Mouse (Mus musculus): ENCODE results near the gene Fam47e. TPM values are rescaled to one million over a fixed set of nuclear protein-coding genes. Genes with fewer than 3 reads are reported as not detected.
"Not testable (repeated sequence)": the region's sequence is repeated elsewhere in the genome, so short reads cannot be mapped to it uniquely, and the experiment has no call there.

Gene Fam47e
- not detected in 2 replicates for polyA plus RNA-seq (2015; fragmentation: Nextera tagmentation; extraction: Ambion mirVana)

DNA sequence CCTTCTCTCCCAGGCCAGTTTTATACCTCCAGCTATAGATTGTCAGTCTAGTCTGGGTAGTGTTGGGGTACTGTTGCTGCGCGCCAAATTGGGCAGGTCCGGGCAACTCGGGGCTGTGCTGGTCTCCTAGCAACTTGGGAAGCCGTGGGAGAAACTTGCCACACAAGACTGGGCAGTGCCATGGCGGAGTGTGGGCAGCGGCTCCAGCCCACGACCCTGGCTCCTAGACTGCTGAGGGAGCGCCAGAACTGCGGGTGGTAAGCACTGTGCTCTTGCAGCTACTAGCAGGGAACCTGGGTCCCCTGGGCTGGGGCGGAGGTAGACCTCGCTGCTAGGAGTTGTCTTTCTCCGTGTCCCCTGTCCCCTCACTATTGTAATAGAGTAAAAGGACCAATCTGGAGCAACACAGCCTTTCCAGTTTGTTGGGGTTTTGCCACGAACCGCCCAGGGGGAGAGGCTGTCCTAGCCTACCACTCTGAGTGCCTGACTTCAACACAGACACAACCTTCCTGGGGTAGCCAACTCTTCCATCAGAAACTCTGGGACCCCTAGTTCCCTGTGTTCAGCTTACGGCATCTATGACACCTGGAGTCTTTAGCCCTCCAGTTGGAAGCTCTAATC is at the start of gene Fam47e:
Gene Fam47e, plus strand, starts transcription at position 179 of the 621 bp plus-strand sequence.
- H3K9me3 ChIP-seq (replicated peaks) = no peaks in the 10 kb centered on the region
- H3K4me2 ChIP-seq = no peak within 1 kb of the TSS
- no peaks in the 10 kb centered on the region for H3K27me3 ChIP-seq
- ATAC-seq (replicated peaks; ENCODE audit: low FRiP score) = peak; percentile 64; the same call in 1 of the 2 replicates
- H3K9ac ChIP-seq = no peak within 1 kb of the TSS
- H3K36me3 ChIP-seq = no peaks in the 10 kb centered on the region
- peaks cover 5% of the 10 kb centered on the region; the same call in 1 of the 2 replicates for H3K4me1 ChIP-seq
- no peak within 1 kb of the TSS for H3K27ac ChIP-seq
- 72% methylated on average over 16 of the region's 16 CpGs for WGBS
- no peak within 1 kb of the TSS for H3K4me3 ChIP-seq (replicated peaks)

DNA sequence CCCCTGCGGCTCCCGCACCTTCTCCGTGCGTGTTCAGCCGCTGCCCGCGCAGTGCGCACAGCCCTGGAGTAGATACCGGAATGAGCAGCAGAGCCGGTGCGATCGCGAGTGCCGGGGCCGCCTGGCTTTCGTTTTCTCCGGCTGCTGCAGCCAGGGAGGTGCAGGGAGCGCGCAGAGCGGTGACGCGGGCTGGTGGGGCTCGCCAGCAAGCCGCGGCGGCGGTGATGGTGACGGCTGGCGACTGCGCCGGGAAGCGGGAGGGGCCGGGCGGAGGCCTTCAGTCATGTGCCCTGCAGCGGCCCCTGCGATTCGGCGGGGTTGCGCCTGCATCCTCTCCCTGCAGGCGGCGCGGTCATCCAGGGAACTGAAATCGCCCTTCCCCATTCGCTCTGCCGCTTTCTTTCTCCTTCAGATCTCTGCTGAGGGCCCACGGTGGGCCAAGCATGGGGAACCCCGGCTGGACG is 49.4 kb upstream of the Fam47e start:
- Histone ChIP-seq H3K36me3 (no peaks in the 10 kb centered on the region), H3K9ac (peak overlapping the region; percentile 84), H3K27ac (peak overlapping the region; percentile 96), H3K4me1 (peaks cover 25% of the 10 kb centered on the region), H3K27me3 (no peaks in the 10 kb centered on the region), H3K4me2 (peak overlapping the region; percentile 84), H3K9me3 (replicated peaks) (no peaks in the 10 kb centered on the region), H3K4me3 (replicated peaks) (peak overlapping the region; percentile 97)
- WGBS = under 1% methylated on average over 48 of the region's 48 CpGs
- peak; percentile 98 for ATAC-seq (replicated peaks; ENCODE audit: low FRiP score)

DNA sequence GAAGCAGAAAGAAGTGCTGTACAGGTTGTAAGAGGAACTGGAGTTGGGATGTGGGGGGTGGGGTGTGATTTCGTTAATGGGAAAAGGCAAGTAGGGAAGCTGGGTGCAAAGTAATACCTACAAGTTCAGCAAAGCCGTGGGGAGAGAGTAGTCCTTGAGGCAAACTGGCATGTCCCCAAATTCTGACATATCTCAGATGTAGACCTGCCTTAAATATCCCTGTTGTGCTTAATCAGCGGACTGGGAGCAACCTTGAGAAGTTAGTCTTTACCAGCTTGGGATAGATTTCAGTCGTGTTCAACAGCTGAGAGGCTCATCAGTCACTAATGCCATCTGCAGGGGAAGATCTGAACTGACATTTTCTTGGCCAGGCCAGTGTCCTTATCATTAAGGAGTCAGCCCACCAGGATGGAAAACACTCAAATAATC is 48.6 kb upstream of the Fam47e start:
- peak overlapping the region; percentile 84 for H3K4me2 ChIP-seq
- H3K4me3 ChIP-seq (replicated peaks) = peak overlapping the region; percentile 97; the same call in 1 of the 2 replicates
- 16% methylated on average over 4 of the region's 4 CpGs for WGBS
- H3K9me3 ChIP-seq (replicated peaks) = no peaks in the 10 kb centered on the region
- no peaks in the 10 kb centered on the region for H3K27me3 ChIP-seq
- 0 out of 2 replicates have a peak overlapping the region, but pooled peaks have one; percentile 37 for H3K27ac ChIP-seq
- no peak overlapping the region for H3K9ac ChIP-seq
- ATAC-seq (replicated peaks; ENCODE audit: low FRiP score) = no peak
- peaks cover 25% of the 10 kb centered on the region for H3K4me1 ChIP-seq
- no peaks in the 10 kb centered on the region for H3K36me3 ChIP-seq

DNA sequence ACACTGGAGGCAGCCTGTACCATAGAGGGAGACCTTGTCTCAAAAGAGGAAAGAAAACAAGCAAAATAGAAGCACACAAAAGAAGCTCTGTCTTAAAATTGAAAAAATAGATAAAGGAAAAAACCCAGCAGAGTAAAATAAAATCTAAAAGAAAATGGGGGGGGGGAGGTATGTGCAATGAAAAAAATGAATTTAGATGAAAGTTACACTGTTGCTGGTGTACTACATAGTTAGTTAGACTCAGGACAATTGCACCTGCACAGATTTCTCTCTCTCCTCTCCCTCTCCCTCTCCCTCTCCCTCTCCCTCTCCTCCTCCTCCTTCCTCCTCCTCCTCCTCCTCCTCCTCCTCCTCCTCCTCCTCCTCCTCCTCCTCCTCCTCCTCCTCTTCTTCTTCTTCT is 48.1 kb upstream of the Fam47e start, which contains the start of gene Scarb2:
Gene Scarb2, minus strand, starts transcription at position 101 of the 400 bp plus-strand sequence.
- Histone ChIP-seq H3K4me3 (replicated peaks) (peak within 1 kb of the TSS; percentile 97), H3K27me3 (no peaks in the 10 kb centered on the region), H3K4me1 (peaks cover 25% of the 10 kb centered on the region), H3K9ac (peak within 1 kb of the TSS; percentile 22; the same call in 1 of the 2 replicates), H3K4me2 (peak within 1 kb of the TSS; percentile 84), H3K36me3 (no peaks in the 10 kb centered on the region), H3K9me3 (replicated peaks) (no peaks in the 10 kb centered on the region), H3K27ac (peak within 1 kb of the TSS; percentile 96)
- ATAC-seq (replicated peaks; ENCODE audit: low FRiP score) = no peak

DNA sequence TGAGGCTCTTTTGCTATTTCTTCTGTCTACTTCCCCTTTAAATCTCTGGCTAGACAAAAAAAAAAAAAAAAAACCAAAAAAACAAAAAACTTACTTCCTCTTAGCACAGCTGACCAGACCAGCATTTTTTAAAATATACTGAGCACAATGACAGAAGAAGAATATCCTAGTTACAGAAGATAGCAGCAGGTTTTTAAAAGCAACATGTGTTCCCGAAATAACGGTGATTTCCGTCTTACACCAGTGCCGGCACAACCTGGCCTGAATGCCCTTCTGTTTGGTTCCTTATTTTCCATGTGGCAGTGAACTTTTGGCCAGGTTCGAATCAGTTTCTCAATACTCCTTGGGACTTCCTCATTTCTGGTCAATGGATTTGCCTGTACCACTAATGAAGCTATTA is 46.0 kb upstream of the Fam47e start:
- Histone ChIP-seq H3K4me3 (replicated peaks) (no peak overlapping the region), H3K27me3 (no peaks in the 10 kb centered on the region), H3K9ac (no peak overlapping the region), H3K9me3 (replicated peaks) (no peaks in the 10 kb centered on the region), H3K4me1 (peaks cover 19% of the 10 kb centered on the region), H3K27ac (no peak overlapping the region), H3K36me3 (no peaks in the 10 kb centered on the region), H3K4me2 (no peak overlapping the region)
- WGBS = 93% methylated on average over 5 of the region's 5 CpGs
- ATAC-seq (replicated peaks; ENCODE audit: low FRiP score) = no peak

DNA sequence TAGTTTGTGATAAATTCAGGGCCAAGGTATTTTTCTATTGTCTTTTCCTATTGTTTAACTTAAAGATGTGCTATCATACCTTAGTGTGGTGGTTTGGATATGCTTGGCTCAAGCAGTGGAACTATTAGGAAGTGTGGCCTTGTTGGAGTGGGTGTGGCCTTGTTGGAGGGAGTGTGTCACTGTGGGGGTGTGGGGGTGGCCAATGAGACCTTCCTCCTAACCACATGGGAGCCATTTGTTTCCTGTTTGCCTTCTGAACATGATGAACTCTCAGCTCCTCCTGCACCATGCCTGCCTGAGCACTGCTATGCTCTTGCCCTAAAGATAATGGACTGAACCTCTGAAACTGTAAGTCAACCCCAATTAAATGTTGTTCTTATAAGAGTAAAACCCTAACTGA is 43.6 kb upstream of the Fam47e start:
- Histone ChIP-seq H3K4me2 (no peak overlapping the region), H3K4me1 (peaks cover 3% of the 10 kb centered on the region)
- no peak for ATAC-seq (replicated peaks; ENCODE audit: low FRiP score)

DNA sequence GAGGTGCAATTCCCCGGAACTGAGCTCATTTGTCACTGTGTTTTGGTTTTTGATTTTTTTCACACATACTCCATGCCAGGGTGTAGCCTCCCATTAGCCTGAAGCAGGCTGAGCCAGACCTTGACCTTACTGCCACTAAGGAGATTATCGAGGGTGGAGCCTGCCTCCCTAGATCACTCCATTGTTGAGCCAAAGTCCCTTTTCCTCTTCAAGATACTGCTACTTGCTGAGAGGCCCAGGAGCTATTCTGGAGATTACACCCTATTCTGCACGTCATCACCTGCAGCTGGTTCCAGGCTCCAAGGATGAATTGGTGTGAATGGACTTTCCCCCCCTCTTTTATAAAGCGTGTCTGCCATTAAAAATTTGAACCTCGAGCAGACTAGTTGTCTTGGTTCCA is 42.8 kb upstream of the Fam47e start:
- ATAC-seq (replicated peaks; ENCODE audit: low FRiP score) = no peak
- Histone ChIP-seq H3K4me1 (no peaks in the 10 kb centered on the region), H3K9ac (no peak overlapping the region), H3K4me3 (replicated peaks) (no peak overlapping the region), H3K9me3 (replicated peaks) (no peaks in the 10 kb centered on the region), H3K27ac (no peak overlapping the region), H3K27me3 (no peaks in the 10 kb centered on the region), H3K4me2 (no peak overlapping the region), H3K36me3 (no peaks in the 10 kb centered on the region)
- 91% methylated on average over 5 of the region's 5 CpGs for WGBS

More for the DNA sequence above, 43.6 kb upstream of the Fam47e start:
- H3K27me3 ChIP-seq = no peaks in the 10 kb centered on the region
- no peaks in the 10 kb centered on the region for H3K36me3 ChIP-seq
- no peak overlapping the region for H3K9ac ChIP-seq
- H3K9me3 ChIP-seq (replicated peaks) = no peaks in the 10 kb centered on the region
- no peak overlapping the region for H3K27ac ChIP-seq
- H3K4me3 ChIP-seq (replicated peaks) = no peak overlapping the region

DNA sequence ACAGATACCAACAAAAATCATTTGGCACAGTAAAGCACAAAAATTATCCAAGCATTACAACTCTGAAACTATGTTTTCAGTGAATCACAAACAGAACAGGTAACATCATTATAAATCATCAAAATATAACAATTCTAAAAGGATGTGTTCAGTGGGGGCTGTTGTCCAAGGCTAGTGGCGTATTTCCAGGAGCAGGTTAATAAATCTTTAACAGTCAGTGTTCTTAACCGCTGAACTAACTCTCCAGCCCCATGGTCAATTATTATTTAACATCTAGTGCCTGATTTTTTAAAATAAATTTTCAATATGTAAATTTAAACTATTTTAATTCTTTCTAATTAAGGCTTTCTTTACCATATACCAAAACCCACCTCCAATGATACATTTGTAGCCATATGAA is 33.7 kb upstream of the Fam47e start:
- H3K4me1 ChIP-seq; ATAC-seq (replicated peaks; ENCODE audit: low FRiP score); H3K4me3 ChIP-seq (replicated peaks); H3K27me3 ChIP-seq; H3K9me3 ChIP-seq (replicated peaks); H3K4me2 ChIP-seq; H3K27ac ChIP-seq; H3K9ac ChIP-seq; H3K36me3 ChIP-seq: not testable (repeated sequence)
- WGBS = 46% methylated on average over 2 of the region's 2 CpGs

DNA sequence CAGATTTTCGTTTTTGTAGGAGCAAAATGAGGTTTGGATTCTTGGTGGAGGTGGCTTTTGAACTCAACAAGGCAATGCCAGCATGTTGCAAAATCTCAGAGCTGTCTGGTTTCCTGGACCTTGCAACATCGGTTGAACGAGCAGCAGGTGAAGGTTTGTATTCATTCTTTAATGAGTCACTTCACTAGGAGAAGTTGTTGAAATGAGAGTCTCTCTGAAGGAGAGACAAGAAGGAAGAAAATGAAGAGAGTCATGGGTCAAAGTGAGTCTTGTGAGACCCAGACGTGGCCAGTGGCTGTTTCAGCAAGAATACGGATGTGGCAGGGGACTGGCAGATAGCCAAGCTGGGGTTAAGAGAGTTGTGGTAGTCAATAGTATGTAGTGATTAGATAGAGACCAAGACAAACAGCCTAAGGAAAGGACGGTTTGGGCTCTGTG is 30.0 kb upstream of the Fam47e start:
- WGBS = 72% methylated on average over 6 of the region's 6 CpGs
- no peaks in the 10 kb centered on the region for H3K9me3 ChIP-seq (replicated peaks)
- no peak overlapping the region for H3K27ac ChIP-seq
- no peak overlapping the region for H3K9ac ChIP-seq
- H3K36me3 ChIP-seq = no peaks in the 10 kb centered on the region
- H3K4me3 ChIP-seq (replicated peaks) = no peak overlapping the region
- no peak overlapping the region for H3K4me2 ChIP-seq
- no peaks in the 10 kb centered on the region for H3K27me3 ChIP-seq
- ATAC-seq (replicated peaks; ENCODE audit: low FRiP score) = no peak
- H3K4me1 ChIP-seq = no peaks in the 10 kb centered on the region

DNA sequence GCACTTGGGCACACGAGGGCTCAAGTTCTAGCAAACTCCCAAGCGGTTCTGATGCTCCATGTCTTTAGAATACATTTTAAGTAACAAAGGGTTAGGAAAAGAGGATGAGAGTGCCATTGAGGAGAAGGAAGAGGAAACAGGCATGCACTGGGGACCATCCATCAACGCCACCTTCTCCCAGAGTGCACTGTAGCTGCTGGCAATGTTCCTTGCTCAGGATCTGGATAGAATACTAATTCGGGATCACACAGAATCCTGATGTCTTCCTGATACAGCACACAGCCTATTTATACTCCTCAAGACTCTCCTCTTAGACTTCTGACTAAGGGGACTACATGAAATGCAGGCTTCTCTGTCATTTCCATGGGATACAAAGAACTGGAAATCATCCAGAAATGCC is 15.2 kb upstream of the Fam47e start:
- Histone ChIP-seq H3K27ac (no peak overlapping the region), H3K36me3 (no peaks in the 10 kb centered on the region), H3K4me1 (no peaks in the 10 kb centered on the region), H3K9me3 (replicated peaks) (no peaks in the 10 kb centered on the region), H3K4me3 (replicated peaks) (no peak overlapping the region), H3K9ac (no peak overlapping the region), H3K4me2 (no peak overlapping the region), H3K27me3 (no peaks in the 10 kb centered on the region)
- 71% methylated on average over 4 of the region's 4 CpGs for WGBS
- ATAC-seq (replicated peaks; ENCODE audit: low FRiP score) = no peak

DNA sequence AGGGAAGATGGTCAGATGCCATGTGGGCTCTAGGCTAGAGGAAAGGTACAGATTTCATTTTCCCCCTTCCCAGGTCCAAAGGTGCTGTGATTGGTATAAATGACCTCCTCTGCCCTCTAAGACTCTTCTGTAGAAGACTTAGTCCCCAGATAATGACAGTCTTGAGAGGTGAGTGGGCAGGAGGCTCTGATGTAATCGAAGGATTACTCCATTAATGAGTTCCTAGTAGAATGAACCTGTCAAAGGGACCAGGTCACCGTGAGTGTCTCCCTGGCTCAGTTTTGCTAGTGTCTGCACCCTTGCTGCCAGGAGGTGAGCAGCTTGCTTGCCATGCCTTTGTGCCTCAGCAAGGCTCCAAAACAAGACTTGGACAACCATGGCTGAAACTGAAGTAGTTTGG is 2.3 kb upstream of the Fam47e start:
- no peaks in the 10 kb centered on the region for H3K9me3 ChIP-seq (replicated peaks)
- no peak overlapping the region for H3K4me3 ChIP-seq (replicated peaks)
- H3K27me3 ChIP-seq = no peaks in the 10 kb centered on the region
- no peak overlapping the region for H3K4me2 ChIP-seq
- ATAC-seq (replicated peaks; ENCODE audit: low FRiP score) = no peak
- no peak overlapping the region for H3K9ac ChIP-seq
- H3K4me1 ChIP-seq = peaks cover 5% of the 10 kb centered on the region; the same call in 1 of the 2 replicates
- 90% methylated on average over 2 of the region's 2 CpGs for WGBS
- no peak overlapping the region for H3K27ac ChIP-seq
- H3K36me3 ChIP-seq = no peaks in the 10 kb centered on the region

DNA sequence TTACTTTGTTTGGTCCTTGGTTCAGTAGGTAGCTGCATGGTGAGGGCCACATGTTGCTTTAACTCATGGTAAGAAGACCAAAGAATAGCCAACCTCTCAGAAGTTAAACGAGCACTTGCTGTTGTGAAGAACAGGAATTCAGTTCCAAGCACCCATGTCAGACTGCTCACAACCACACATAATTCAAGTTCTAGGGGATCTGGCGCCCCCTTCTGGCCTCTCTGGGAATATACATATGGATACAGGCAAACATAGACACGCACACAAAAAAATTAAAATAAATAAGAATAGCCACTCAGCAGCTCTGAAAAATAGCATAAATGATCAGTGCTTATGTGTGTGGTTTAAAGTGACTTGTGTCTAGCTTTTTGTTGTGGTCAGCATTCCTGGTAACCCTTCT is 930 bp upstream of the Fam47e start:
- ATAC-seq (replicated peaks; ENCODE audit: low FRiP score) = no peak
- H3K27me3 ChIP-seq = no peaks in the 10 kb centered on the region
- H3K4me2 ChIP-seq = no peak overlapping the region
- no peaks in the 10 kb centered on the region for H3K36me3 ChIP-seq
- H3K4me3 ChIP-seq (replicated peaks) = no peak overlapping the region
- 75% methylated on average over 3 of the region's 3 CpGs for WGBS
- H3K4me1 ChIP-seq = peaks cover 5% of the 10 kb centered on the region; the same call in 1 of the 2 replicates
- no peak overlapping the region for H3K9ac ChIP-seq
- no peaks in the 10 kb centered on the region for H3K9me3 ChIP-seq (replicated peaks)
- no peak overlapping the region for H3K27ac ChIP-seq

DNA sequence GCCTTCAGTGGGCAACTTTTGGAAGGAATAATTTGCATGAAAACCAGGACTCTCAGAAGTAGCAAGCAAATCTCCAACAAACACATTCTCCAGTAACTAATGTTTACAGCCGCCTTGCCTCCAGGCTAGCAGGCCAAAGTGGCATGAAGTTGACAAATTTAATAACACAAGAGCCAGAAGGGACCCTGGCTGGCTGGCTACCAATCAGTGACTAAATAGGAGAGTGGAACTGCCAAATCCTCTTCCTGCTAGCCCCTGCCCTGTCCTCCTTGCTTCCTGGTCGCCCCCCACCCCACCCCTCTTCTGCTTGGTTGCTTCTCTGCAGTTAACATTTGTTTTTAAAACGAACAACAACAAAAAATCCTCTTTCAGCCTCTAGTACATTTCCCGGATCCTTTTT is 426 bp upstream of the Fam47e start:
- Histone ChIP-seq H3K9me3 (replicated peaks) (no peaks in the 10 kb centered on the region), H3K4me3 (replicated peaks) (no peak overlapping the region), H3K27me3 (no peaks in the 10 kb centered on the region), H3K36me3 (no peaks in the 10 kb centered on the region), H3K4me2 (no peak overlapping the region), H3K4me1 (peaks cover 5% of the 10 kb centered on the region; the same call in 1 of the 2 replicates), H3K27ac (no peak overlapping the region), H3K9ac (no peak overlapping the region)
- ATAC-seq (replicated peaks; ENCODE audit: low FRiP score) = no peak
- 77% methylated on average over 4 of the region's 4 CpGs for WGBS

All from kidney, embryonic 15.5 days (tissue).